Mouse (Mus musculus) E14TG2a.4 (cell line): ENCODE measurements around the gene Gm42674.

Experiments
- CTCF ChIP-seq: conservative IDR thresholded peaks from 2 replicates; pipeline ENCODE4 v1.5.1; 2014; ENCODE audit warnings: low read length
- NANOG ChIP-seq: IDR thresholded peaks from 2 replicates; pipeline ENCODE4 v1.6.1; 2014; ENCODE audit warnings: borderline replicate concordance, low read length, mixed read lengths

DNA sequence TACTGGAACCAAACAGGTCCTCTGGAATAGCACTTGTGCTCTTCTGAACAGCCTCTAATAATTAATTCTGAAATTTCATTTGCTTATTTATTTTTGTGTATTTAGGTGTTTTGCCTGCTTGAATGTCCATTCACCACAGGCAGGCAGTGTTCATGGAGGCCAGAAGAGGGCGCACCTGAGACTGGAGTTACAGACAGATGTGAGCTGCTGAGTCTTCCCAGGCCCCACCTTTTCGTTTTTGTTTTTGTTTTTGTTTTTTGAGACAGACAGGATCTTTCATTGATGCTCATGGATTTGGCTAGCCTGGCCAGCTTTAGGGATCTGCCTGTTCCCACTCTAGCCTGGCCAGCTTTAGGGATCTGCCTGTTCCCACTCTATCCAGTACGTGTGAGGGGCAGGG is 42.5 kb downstream of the Gm42674 start:
- no peak for TF ChIP-seq NANOG
- peak; percentile 53 for TF ChIP-seq CTCF
